Mouse (Mus musculus) c-Kit-positive CD71-positive TER-119-positive erythroid progenitor cells, embryonic 14.5 days (primary cell): ENCODE results near the gene Cldn15.
"Not testable (repeated sequence)": the region's sequence is repeated elsewhere in the genome, so short reads cannot be mapped to it uniquely, and the experiment has no call there.

Experiments
- DNase-seq: peaks from one replicate; pipeline ENCODE4 v3.0.0-alpha.2; 2013; ENCODE audit warnings: low spot score

Cldn15 gene

DNA sequence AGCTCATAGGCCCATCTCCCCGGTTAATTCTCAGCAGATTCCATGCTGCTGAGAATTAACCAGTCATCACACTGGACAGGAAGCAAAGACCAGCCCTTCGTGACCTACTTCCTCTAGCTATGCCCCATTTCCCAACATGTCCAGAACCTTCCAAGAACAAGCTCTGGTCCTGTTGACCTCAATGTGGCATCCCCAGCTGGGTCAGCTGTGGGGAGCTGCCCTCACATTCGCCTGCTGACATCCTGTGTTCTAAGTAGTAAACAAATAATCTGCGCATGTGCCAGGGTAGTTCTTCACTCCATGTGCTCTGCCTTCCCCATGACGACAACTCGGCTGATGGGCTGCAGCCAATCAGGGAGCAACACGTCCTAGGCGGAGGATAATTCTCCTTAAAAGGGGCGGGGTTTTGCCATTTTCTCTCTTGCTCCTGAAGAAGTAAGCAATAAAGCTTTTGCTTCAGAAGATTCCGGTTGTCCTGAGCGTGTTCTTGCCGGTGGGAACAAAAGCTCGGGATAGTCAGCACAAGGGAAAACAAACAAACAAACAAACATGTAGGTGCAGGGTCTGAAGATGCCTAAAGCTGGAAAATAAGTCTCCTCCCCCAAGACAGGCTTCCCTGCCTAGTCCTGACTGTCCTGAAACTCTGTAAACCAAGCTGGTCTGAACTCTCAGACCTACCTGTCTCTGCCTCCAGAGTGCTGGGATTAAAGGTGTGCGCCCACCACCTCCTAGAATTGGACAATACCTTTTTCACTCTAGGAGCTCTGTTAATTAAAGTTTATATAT lies 16.7 kb upstream of the Cldn15 start:
- not testable (repeated sequence) for DNase-seq

DNA sequence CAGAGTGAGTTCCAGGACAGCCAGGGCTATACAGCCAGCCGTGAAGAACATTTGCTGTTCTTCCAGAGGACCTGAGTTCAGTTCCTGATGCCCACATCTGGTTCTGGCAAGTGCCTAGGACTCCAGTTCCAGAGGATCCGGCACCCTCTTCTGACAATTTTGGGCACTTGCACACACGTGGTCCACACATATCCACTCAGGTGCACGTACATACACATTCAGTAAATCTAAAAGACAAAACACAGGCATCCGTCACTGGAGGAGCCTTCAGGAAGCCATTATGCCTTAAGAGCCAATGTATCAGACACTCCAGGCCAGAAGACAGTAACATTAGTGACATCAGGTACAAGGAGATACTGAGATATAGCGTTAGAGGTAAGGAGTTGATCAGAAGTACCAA lies 15.9 kb upstream of the Cldn15 start:
- DNase-seq: no peak

DNA sequence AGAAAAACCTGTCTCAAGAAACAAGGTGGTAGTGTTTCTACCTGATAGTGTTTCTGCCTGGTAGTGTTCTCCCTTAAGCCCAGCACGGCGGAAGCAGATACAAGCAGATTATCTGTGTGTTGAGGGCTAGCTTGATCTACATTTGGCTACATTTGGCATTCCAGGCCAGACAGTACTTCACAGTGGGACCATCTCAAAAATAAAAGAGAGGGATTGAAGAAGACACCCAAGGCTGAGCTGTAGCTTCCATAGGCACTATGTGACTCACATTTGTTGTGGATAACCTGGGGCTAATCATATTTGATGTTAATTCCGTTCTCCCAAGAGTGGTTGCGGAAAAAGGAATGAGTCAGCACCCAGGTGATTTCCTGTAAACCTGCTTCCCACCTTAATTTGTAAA lies 14.3 kb upstream of the Cldn15 start:
- no peak for DNase-seq

DNA sequence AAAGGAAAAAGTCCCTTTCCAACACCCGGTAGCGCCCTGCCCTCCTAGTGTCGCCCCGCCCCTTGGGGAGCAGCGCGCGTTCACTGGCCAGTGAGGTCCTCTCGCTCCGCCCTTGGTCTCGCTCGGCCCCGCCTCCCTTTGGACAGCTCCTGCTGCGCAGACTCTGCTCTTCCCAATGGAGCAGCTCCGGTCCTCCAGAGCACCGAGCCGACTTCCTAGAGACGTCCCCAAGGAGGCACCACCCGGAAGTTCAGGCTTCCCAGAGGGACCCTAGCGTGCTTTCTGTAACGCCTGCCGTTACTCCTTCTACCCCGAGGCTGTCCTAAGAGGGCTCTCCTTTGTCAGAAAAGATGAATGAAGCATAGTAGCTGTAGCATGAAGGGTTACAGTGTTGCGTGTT lies 13.4 kb upstream of the Cldn15 start, which contains the start of gene Fis1:
Gene Fis1, plus strand, starts transcription at position 261 of the 400 bp plus-strand sequence.
- DNase-seq: peak; percentile 91

DNA sequence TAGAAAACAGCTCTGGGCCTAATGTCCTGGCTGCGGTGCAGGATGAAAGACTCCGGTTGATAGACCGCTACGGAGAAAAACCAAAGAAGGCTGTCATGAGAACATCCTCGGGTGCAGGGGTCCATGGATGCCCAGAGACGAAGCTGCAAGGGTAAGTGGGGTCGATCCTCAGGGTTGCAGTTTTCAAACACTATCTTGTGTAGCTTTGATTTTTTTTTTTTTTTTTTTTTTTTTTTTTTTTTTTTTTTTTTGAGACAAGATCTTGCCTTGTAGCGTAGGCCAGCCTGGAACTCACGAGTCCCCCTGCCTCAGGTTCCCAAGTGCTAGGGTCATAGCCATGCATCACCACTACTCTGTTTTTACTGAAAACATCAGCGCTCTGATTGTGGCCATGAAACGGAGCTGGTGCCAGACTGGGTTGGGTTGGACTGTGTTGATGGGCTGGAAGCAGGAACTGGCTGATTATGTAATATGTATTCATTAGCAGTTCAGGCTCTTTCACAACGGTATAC lies 12.9 kb upstream of the Cldn15 start:
- no peak for DNase-seq

DNA sequence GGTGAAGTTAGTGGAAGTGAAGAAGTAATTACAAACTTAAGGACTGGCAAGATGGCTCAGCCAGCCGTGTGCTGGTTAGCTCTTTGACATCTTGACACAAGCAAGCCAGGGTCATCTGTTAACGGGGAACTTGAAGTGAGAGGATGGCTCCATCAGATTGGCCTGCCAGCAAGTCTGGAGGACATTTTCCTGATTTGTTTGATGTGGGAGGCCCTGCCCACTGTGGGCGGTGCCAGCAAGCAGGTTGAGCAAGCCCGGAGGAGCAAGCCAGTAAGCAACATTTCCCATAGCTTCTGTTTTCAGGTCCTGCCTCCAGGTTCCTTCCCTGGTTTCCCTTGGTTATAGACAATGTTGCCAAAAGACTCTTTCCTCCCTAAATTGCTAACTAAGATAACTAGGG lies 10.8 kb upstream of the Cldn15 start:
- DNase-seq: no peak

DNA sequence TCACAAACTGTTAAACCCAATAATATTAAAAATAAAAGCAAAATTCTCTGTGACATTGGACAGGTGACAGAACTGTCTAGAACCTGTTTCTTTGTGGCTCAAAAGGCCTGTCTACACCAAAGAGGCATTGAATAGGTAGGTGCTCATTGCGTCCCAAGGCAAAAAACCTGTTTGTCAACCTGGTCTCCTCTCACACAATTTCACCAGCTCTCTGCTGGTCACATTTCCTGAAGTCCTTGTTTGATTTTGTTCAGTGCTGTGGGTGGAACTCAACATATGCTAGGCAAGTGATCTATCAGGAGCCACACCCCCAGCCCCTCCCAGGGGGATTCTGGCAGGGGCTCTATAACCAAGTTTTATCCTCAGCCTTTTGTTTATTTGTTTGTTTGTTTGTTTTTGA lies 9.2 kb upstream of the Cldn15 start:
- DNase-seq: no peak

DNA sequence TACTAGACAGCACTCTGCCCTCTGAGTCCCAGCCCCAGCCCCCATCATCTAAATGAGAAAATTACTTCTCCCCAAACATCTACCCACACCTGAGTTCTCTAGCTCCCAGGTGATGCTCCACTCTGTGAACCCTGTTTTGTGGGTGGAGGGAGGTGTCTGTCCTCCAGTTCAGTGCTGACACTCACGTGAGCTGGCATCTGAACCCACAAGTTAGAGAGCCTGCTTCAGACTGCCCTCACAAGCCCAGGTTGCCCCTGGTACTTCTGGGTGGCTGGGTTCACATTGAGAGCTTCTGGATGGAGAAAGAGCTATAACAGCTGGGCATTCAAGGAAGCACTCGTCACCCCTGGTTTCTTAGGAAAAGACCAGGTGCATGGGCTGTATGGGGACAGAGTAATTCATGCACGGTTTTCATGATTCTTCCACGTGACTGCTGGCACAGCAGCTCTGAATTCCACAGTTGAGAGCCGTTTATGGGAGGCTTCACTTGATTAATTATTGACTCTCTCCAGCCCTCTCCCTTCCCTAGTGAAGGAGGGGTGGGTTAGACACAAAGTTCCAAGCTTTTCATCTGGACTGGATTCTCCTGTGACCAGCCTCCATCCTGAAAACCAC lies 7.3 kb upstream of the Cldn15 start:
- no peak for DNase-seq

DNA sequence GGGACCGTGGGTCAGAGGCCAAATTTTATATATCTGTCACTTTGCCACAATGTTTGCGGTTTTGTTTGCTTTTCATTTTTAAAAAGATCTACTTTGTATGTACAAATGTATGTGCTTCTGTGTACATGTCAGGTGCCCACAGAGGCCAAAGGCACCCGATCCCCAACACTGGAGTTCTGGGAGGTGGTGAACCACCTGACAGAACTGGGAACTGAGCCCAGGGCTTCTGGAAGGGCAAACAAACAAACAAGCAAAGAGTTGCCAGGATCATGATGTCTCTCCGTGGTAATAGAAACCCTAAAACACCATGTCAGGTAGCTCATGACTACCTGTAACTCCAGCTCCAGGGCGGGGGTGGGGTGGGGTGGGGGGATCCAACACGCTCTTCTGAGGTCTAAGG lies 6.4 kb upstream of the Cldn15 start:
- no peak for DNase-seq

DNA sequence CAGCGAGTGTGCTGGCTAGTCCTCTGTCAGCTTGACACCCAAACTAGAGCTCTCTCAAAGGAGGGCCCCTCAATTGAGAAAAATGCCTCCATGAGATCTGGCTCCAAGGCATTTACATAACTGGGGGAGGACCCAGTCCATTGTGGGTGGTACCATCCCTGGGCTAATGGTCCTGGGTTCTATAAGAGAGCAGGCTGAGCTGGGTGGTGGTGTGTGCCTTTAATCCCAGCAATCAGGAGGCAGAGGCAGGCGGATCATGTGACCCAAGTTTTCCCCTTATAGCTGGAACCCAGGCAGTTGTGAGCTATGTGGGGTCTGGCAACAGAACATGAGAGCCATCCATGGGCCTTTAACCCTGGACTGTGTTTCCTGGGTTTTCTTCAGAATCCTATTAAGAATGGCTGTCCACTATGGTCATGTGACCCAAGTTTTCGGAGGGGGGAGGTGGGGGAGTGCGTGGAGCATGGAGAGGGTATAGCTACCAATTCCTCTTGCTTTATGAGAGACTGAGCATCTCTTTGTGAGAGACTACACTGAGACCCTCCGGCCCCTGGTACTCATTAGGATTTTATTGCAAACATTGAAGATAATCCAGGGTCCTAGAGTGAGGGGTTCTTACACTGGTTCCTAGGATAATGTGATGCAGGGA lies 5.0 kb upstream of the Cldn15 start:
- no peak for DNase-seq

DNA sequence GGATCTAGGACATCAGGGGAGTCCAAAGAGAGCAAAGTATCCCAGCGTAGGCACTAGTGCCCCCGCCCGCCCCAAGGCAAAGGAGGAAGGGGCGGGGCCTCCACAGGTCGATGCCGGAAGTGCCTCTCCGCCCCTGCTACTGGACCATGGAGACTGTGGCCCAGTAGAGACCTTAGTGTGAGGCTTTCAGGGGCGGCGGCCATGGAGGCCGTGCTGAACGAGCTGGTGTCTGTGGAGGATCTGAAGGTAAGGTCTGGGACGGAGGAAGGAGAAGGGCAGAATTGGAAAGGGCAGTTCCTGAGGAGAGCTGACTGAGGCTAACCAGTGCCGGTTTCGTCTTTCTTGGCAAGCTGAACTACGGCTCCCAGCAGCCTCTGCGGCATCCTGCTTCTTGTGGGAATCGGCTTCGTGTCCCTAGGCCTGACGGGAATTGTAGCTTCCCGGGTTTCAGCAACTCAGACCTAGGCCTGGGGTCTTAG lies 4.4 kb upstream of the Cldn15 start:
- peak; percentile 86 for DNase-seq

DNA sequence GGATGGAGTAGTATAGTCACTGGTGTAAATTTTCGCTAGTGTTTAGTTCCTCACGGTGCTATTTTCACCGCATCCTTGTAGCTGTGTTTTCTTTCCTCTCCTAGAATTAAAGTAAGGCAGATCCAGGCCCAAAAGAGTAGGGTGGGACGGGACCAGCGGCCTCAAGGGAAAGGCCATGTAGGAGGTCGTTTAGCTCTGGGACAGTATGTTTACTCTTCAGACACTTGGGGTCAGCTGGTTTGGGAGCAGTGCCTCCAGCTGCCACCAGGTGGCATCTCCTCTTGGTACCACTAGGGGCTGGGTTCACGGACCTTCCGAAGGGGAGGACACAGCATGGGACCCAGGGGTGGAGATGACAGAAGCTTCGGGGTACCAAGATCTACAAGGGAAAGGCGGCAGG lies 3.9 kb upstream of the Cldn15 start:
- peak; percentile 79 for DNase-seq

DNA sequence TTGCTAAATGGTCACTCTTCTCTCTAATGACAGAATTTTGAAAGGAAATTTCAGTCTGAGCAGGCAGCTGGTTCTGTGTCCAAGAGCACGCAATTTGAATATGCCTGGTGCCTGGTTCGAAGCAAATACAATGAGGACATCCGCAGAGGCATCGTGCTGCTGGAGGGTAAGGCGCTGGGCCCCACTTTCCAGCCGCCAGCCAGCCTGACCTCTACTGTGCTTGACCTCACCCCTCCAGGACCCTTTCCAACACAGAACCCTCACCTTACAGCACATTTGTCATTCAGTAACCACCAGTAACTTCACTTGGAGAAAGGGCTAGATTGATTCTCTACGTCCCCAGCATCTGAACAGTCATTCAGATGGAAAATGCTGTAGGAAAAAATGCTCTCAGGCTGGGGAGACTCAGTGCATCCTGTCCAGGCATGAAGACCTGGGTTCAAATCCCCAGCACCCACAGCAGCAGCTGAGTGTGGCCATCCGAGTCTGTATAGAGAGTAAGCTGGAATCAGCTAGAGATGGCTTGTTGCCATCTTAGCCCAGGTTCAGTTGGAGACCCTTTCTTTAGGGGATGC lies 3.4 kb upstream of the Cldn15 start:
- DNase-seq: no peak

DNA sequence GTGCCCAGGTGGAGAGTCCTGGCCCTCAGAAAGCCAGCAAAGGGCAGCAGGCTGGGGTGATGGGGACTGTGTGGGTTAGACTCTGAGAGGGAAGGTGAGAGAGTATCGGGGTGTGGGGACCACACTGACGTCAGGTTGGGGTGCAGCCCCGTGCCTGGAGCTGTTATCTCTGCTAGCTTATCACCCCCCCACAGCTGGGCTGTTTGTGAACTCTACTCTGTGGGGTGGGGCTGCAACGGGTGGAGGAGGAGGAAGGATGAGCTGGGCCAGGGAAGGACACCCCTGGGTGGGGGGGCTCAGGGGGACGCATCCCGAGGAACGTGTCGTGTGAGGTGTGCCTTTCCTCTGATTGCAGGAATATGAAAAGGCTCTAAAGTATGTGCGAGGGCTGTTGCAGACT lies 1.2 kb upstream of the Cldn15 start:
- peak; percentile 72 for DNase-seq

DNA sequence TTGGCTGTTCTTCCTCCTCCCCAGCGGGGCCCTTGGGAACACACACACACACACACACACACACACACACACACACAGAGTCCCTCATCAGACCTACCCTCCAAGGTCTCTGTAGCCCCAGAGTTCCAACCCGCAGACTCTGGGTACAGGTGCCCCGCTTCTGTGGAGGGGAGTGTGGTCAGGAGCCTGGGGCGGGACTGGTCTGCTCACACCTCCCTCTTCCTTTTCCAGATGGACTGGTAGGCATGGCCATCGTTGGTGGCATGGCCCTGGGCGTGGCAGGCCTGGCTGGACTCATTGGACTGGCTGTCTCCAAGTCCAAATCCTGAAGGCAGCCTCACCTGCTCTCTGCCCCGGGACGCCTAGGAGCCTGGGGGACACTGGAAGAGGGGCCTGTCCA lies 730 bp upstream of the Cldn15 start:
- no peak for DNase-seq

DNA sequence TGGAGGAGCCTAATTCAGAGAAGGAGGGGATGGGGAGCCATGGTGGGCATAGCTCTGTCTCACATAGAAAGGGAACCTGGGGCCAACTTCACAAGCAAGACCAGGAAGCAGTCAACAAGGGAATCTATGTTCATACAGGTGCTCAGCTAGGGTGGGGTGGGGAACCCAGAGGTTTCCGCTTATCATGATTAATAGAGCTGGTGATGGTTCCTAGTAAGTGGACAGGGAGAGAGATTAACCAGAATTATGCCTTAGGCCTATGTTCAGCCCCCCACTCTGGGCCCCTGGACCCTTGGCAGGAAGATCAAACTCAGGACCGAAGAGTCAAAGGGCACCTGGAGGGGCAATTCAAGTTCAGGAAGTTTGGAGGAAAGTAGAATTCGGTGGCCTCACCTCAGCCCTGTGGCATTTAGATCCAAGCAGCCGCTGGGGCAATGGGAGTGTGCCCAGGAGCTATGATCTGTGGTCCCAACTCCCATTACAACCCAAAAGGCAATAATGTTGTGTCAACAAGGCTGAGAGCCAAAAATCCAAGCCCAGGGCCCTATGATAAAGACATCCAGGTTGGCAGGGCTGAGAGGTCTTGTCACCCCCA lies 542 bp downstream of the Cldn15 start:
- no peak for DNase-seq

DNA sequence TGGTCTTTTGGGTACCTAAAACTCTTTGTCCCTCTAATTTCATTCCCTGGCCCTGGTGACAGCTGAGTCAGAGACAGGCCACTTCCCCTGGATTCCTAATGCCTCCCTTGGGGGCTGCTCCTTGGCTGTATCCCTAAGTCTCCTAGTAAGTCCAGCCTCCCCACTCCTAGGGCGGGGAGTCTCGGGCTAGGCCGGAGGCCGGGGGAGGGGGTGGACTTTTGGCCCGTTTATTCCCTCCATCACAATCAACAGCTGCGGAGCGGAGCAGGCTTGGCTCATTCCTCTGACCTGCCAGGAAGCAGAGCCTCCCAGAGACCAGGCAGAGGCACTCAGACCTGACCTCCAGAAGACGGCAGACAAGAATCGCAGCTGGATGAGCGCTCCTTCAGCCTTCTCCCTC lies 1.2 kb downstream of the Cldn15 start:
- DNase-seq: no peak

DNA sequence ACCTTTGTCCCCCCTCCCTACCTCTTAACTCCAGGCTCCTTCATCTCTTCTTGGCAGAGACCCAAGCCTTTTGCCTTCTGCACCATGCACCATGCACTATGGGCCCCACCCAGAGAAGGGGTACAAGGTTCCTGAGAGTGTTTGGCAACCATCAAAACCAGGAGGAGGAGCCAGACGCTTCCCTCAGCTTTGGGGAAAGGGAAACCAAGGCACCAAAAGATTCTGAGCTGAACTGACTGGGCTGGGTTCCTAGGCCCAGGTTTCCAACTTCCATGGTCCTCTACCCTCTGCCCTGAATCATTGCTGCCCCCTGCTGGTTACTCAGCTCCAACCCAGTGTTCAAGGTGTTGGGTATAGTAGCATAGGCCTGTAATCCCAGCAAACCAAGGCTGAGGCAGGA lies 4.3 kb downstream of the Cldn15 start:
- peak; percentile 79 for DNase-seq

DNA sequence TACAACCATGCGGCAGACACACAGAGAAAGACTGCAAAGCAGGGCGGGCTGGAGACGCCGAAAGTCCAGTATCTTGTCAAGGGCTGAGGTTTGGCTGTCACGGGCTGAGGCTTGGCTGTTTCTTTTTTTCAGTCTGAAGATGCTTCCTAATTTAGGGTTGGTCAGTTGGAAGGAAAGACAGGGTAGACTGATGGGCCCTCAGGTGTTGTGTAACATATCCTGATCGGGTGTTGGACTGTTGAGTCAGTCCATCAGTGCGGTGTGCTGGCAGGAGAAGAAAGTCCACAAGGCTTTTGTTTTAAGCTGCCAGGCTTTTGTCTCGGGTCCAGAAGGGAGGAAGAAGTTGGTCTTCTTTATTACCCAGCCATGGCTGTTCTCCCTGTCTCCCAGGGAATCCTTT lies 7.3 kb downstream of the Cldn15 start:
- no peak for DNase-seq

DNA sequence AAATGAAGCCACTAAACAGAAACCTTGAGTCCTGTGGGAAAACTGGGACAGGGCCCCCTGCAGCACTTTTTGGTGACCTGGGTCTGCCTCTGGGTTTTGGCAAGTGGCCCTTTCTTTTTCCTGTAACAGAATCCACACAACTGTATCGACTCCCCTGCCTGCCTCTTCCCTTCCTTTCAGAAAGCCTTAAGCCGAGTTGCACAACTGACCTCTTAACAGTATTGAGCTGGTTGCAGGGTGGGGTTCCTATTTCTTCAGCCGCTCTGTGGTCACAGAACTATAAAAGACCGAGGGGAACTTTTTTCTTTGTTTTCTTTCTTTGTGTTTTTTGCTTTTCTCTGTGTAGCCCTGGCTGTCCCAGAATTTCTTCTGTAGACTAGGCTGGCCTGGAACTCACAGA lies 11.4 kb downstream of the Cldn15 start:
- no peak for DNase-seq

DNA sequence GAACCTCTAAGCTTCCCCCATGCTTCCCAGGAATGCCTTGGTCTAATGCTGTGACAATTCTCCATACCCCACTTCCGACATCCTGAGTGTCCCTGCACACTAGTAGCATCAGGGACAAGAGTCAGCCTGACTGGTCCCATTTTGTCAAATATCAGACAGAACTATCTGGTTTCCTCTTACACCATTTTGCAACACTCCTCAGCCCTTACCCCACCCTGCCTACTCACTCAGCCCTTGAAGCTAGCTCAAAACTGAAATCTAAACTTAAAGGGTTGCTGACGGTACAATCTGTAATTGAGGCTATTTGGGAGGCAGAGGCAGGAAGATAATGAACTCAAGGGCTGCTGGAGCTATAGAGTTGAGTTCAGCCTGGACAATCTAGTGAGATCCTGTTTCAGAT lies 13.3 kb downstream of the Cldn15 start:
- DNase-seq: no peak

DNA sequence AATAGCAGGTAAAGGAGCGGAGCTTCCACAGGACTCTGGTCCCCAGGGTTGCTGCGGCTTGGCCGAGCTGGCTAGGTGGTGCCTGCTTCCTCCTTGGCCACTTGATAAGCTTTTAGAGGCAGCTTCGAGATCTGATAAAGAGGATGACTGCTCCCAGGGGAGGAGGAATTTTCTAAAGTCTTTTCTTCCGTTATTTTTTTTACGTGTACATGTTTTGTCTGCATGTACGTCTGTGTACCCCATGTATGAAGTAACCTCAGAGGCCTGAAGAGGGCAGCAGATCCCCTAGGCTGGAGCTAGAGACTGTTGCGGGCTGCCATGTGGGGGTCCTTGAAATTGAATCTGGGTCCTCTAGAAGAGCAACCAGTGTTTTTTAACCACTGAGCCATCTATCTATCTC lies 14.6 kb downstream of the Cldn15 start:
- no peak for DNase-seq
